Mouse (Mus musculus) heart, postnatal 0 days (tissue): Measurements from ENCODE around the gene Slc37a1. TPM values are rescaled to one million over a fixed set of nuclear protein-coding genes. Genes with fewer than 3 reads are reported as not detected.
A peak's percentile ranks its signal among the peaks of the same experiment; 100 is the strongest.

Experiments
- ATAC-seq: fragments of 200-750 bp; cut with Nextera tagmentation; 2 replicates; pipeline ENCODE4 v1.8.0; 2017; ENCODE audit warnings: low read depth, moderate number of reproducible peaks, moderate library complexity; ENCODE audit not compliant: insufficient read depth
- DNase-seq: peaks from one replicate; pipeline ENCODE4 v3.0.0-alpha.2; 2016; ENCODE audit warnings: low spot score
- H3K27ac ChIP-seq: fragments of 300-500 bp; sonication (generic); 2 replicates; pipeline ENCODE4 v1.5.1; 2014; ENCODE audit warnings: low read depth, mild to moderate bottlenecking
- H3K27me3 ChIP-seq: fragments of 300-500 bp; sonication (generic); 2 replicates; pipeline ENCODE4 v1.6.1; 2014; ENCODE audit warnings: low read length, mixed read lengths; ENCODE audit not compliant: control insufficient read depth, insufficient read depth
- H3K36me3 ChIP-seq: fragments of 300-500 bp; sonication (generic); replicated peaks from 2 replicates; pipeline ENCODE4 v1.6.1; 2014; ENCODE audit warnings: low read length, mixed read lengths; ENCODE audit not compliant: control insufficient read depth, insufficient read depth
- H3K4me1 ChIP-seq: fragments of 300-500 bp; sonication (generic); 2 replicates; pipeline ENCODE4 v1.6.1; 2014; ENCODE audit warnings: antibody characterized with exemption; ENCODE audit not compliant: control insufficient read depth, insufficient read depth
- H3K4me2 ChIP-seq: fragments of 300-500 bp; sonication (generic); 2 replicates; pipeline ENCODE4 v1.6.1; 2014; ENCODE audit warnings: low read depth, mild to moderate bottlenecking, low read length, moderate library complexity
- H3K4me3 ChIP-seq: fragments of 300-500 bp; sonication (generic); 2 replicates; pipeline ENCODE4 v1.5.1; 2014; ENCODE audit warnings: low read depth, low read length
- H3K9ac ChIP-seq: fragments of 300-500 bp; sonication (generic); replicated peaks from 2 replicates; pipeline ENCODE4 v1.6.1; 2014; ENCODE audit warnings: low read depth, low read length, mixed read lengths
- H3K9me3 ChIP-seq: fragments of 300-500 bp; sonication (generic); replicated peaks from 2 replicates; pipeline ENCODE4 v1.6.1; 2016; ENCODE audit warnings: low read length; ENCODE audit not compliant: control insufficient read depth
- CTCF ChIP-seq: IDR thresholded peaks from 2 replicates; pipeline ENCODE4 v1.5.1; 2016; ENCODE audit warnings: antibody characterized with exemption, control low read depth, low read depth
- EP300 ChIP-seq: IDR thresholded peaks from 2 replicates; pipeline ENCODE4 v1.6.1; 2016; ENCODE audit warnings: antibody characterized with exemption, low read depth
- WGBS: fragments of 180-500 bp; shearing (Covaris S2); extraction: QIAGEN DNeasy Blood & Tissue Kit; methylation state at CpG from one replicate; pipeline ENCODE4 v1.1.7; 2014; 5-methylcytosine and 5-hydroxymethylcytosine counted together
- polyA plus RNA-seq: library from polyadenylated mRNA; unstranded; fragments of >200 nt; fragmentation: Nextera tagmentation; extraction: Ambion mirVana; gene quantifications from 2 replicates; pipeline ENCODE4 v1.2.1, GENCODE M21; 2015
- total RNA-seq: library from RNA; depleted of rRNA; stranded (reverse); fragments of >200 nt; gene quantifications from 2 replicates; pipeline ENCODE4 v1.2.3, GENCODE M21; 2014; ENCODE audit warnings: low replicate concordance; rRNA removed

Gene Slc37a1
- 16.8 and 37.9 TPM in 2 replicates for total RNA-seq
- polyA plus RNA-seq: 9.7 and 13.5 TPM in 2 replicates

DNA sequence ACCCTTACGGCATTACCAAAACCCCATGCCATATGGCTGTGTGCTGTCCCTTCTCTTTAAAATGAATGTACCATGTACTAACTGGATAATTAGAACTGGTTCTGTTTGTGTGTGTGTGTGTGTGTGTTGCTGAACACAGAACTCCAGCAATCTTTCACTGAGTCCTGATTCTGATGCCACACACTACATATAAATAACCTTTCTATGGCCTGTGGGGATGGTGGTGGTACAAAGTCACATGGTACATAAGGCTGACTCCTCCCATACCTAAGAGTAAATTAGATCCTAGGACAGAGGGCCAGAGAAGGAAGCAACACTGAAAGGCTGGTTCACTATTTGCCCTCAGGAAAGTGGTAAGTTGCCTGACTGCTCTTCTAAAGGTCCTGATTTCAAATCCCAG lies at the start of gene Slc37a1:
TSS of gene Slc37a1 (plus strand) at position 301 of the 400 bp plus-strand sequence.
- Histone ChIP-seq H3K9me3 (no peaks in the 10 kb centered on the region), H3K27me3 (no peaks in the 10 kb centered on the region), H3K36me3 (no peaks in the 10 kb centered on the region), H3K4me3 (no peak within 1 kb of the TSS), H3K9ac (no peak within 1 kb of the TSS), H3K4me1 (no peaks in the 10 kb centered on the region), H3K4me2 (no peak within 1 kb of the TSS), H3K27ac (no peak within 1 kb of the TSS)
- ATAC-seq (no peak), DNase-seq (no peak)
- TF ChIP-seq CTCF: no peak
- no peak for TF ChIP-seq EP300
- whole genome bisulfite sequencing: 100% methylated on average over 1 of the region's 1 CpGs

DNA sequence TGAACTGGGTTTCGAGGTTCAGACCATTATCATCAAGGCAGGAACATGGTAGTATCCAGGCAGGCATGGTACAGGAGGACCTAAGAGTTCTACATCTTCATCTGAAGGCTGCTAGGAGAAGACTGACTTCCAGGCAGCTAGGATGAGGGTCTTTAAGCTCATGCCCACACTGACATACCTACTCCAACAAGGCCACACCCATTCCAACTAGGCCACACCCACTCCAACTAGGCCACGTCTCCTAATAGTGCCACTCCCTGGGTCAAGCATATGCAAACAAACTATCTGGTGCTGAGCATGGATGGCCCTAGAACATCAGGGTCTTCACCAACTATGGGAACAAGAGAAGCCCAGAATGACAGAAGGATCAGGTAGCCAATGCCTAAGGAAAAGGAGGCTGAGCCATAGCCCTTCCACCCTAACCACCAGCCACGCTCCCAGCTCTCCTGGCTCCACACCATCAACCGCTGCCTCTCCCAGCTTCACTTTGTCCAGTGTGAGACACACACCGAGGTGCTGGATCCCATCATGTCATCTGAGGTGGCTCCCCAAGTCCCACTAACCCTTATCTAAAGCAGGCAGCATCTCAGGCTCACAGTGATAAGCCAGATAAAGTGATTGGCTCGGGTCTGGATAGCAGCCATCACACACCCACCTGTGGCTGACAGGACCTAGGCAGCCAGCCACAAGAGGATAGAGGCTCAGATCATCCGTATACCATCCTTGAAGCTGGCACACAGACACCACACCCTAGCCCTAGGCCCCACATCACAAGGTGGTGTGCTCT lies 48.2 kb upstream of the Slc37a1 start:
- no peaks in the 10 kb centered on the region for H3K9me3 ChIP-seq
- DNase-seq: no peak
- no peaks in the 10 kb centered on the region for H3K36me3 ChIP-seq
- H3K27ac ChIP-seq: no peak overlapping the region
- no peaks in the 10 kb centered on the region for H3K4me1 ChIP-seq
- no peak for TF ChIP-seq CTCF
- TF ChIP-seq EP300: no peak
- H3K4me2 ChIP-seq: no peak overlapping the region
- H3K4me3 ChIP-seq: no peak overlapping the region
- H3K27me3 ChIP-seq: no peaks in the 10 kb centered on the region
- H3K9ac ChIP-seq: no peak overlapping the region
- WGBS: 63% methylated on average over 7 of the region's 7 CpGs
- no peak for ATAC-seq

GRCm38 (mm10) chr17:31241156-31241555 lies 45.4 kb upstream of the Slc37a1 start:
- Histone ChIP-seq H3K27me3 (no peaks in the 10 kb centered on the region), H3K4me3 (no peak overlapping the region), H3K9me3 (peaks cover 4% of the 10 kb centered on the region; the same call in 1 of the 2 replicates), H3K4me2 (no peak overlapping the region), H3K4me1 (peaks cover 3% of the 10 kb centered on the region; the same call in 1 of the 2 replicates), H3K9ac (no peak overlapping the region), H3K27ac (no peak overlapping the region), H3K36me3 (no peaks in the 10 kb centered on the region)
- TF ChIP-seq CTCF (no peak), EP300 (no peak)
- ATAC-seq (no peak), DNase-seq (no peak)
- 70% methylated on average over 8 of the region's 8 CpGs for WGBS

- H3K27me3 ChIP-seq: no peaks in the 10 kb centered on the region
- TF ChIP-seq EP300: no peak
- TF ChIP-seq CTCF: peak; percentile 29
- no peak overlapping the region for H3K9ac ChIP-seq
- peaks cover 3% of the 10 kb centered on the region; the same call in 1 of the 2 replicates for H3K4me1 ChIP-seq
- ATAC-seq (no peak), DNase-seq (no peak)
- H3K27ac ChIP-seq: no peak overlapping the region
- no peak overlapping the region for H3K4me2 ChIP-seq
- H3K4me3 ChIP-seq: no peak overlapping the region
- WGBS: 0% methylated on average over 1 of the region's 1 CpGs
- H3K9me3 ChIP-seq: peaks cover 4% of the 10 kb centered on the region; the same call in 1 of the 2 replicates
- no peaks in the 10 kb centered on the region for H3K36me3 ChIP-seq
Observed at GRCm38 (mm10) chr17:31242764-31243163, 43.8 kb upstream of the Slc37a1 start.

DNA sequence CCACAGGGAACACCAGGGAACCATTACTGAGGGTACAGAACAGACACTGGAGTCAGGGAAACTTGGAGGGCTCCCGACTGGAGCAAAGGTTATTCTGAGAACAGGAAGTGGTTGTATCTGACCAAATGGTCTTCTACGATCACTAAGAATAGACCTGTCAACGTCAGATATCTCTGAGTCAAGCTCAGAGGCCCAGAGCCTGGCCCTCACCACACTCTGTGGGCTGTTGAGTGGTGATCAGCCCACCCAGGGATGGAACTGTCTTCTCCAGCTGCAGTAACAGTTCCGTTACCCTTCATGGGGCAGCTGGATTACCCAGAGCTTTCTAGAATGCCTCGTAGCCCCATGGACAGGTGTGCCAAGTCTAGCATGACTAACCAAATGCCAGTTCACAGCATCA lies 41.3 kb upstream of the Slc37a1 start:
- no peak overlapping the region for H3K4me3 ChIP-seq
- H3K27me3 ChIP-seq: no peaks in the 10 kb centered on the region
- DNase-seq (peak; percentile 73), ATAC-seq (peak; percentile 95)
- peaks cover 4% of the 10 kb centered on the region; the same call in 1 of the 2 replicates for H3K9me3 ChIP-seq
- no peak overlapping the region for H3K4me2 ChIP-seq
- 13% methylated on average over 5 of the region's 5 CpGs for WGBS
- H3K4me1 ChIP-seq: peaks cover 3% of the 10 kb centered on the region; the same call in 1 of the 2 replicates
- TF ChIP-seq CTCF (no peak), EP300 (no peak)
- no peaks in the 10 kb centered on the region for H3K36me3 ChIP-seq
- H3K27ac ChIP-seq: peak overlapping the region; percentile 61
- H3K9ac ChIP-seq: no peak overlapping the region
